Mouse (Mus musculus) MEL (cell line): ENCODE data around the gene Nfasc.

Experiments used
- BHLHE40 ChIP-seq: IDR thresholded peaks from 2 replicates; pipeline ENCODE4 v1.6.1; 2012; ENCODE audit warnings: low read depth, mild to moderate bottlenecking, inconsistent platforms, low read length, improper control_type of control experiment, borderline replicate concordance
- CHD1 ChIP-seq: IDR thresholded peaks from 2 replicates; pipeline ENCODE4 v1.6.1; 2012; ENCODE audit warnings: low read depth, mild to moderate bottlenecking, inconsistent platforms, low read length, improper control_type of control experiment
- CHD2 ChIP-seq: IDR thresholded peaks from 2 replicates; pipeline ENCODE4 v1.6.1; 2011; ENCODE audit warnings: low read length, improper control_type of control experiment
- CTCF ChIP-seq, 3 experiments: IDR thresholded peaks in 2 of 3; conservative IDR thresholded peaks in 1 of 3; 2 replicates each; pipeline ENCODE4 v1.5.1; 2011 to 2012; ENCODE audit warnings: low read length in 3 of 3, low read depth in 2 of 3, mild to moderate bottlenecking in 2 of 3, improper control_type of control experiment in 1 of 3, inconsistent platforms in 1 of 3, mixed read lengths in 1 of 3, moderate library complexity in 1 of 3; ENCODE audit not compliant: control insufficient read depth in 1 of 3, insufficient read depth in 1 of 3, poor library complexity in 1 of 3, severe bottlenecking in 1 of 3
- EP300 ChIP-seq, 2 experiments: IDR thresholded peaks; 2 replicates each; pipeline ENCODE4 v1.6.1; 2011; ENCODE audit warnings: improper control_type of control experiment in 2 of 2, low read length in 2 of 2, low read depth in 1 of 2, mild to moderate bottlenecking in 1 of 2
- MEF2A ChIP-seq: IDR thresholded peaks from 2 replicates; pipeline ENCODE4 v1.6.1; 2014; ENCODE audit warnings: low read depth, mild to moderate bottlenecking, inconsistent platforms, low read length, improper control_type of control experiment; ENCODE audit not compliant: poor library complexity, insufficient replicate concordance, severe bottlenecking; ENCODE audit errors: extremely low read depth
- MXI1 ChIP-seq: IDR thresholded peaks from 2 replicates; pipeline ENCODE4 v1.6.1; 2011; ENCODE audit warnings: mild to moderate bottlenecking, low read depth, low read length, improper control_type of control experiment
- POLR2A ChIP-seq, 2 experiments: IDR thresholded peaks; 2 replicates each; pipeline ENCODE4 v1.6.1; 2011 to 2012; ENCODE audit warnings: low read length in 2 of 2, mild to moderate bottlenecking in 2 of 2, control low read depth in 1 of 2, improper control_type of control experiment in 1 of 2, low read depth in 1 of 2, moderate library complexity in 1 of 2; ENCODE audit not compliant: control insufficient read depth in 1 of 2, insufficient read depth in 1 of 2, poor library complexity in 1 of 2
- RAD21 ChIP-seq: IDR thresholded peaks from 2 replicates; pipeline ENCODE4 v1.6.1; 2011; ENCODE audit warnings: mild to moderate bottlenecking, low read depth, low read length, improper control_type of control experiment
- TBP ChIP-seq: IDR thresholded peaks from 2 replicates; pipeline ENCODE4 v1.8.0; 2011; ENCODE audit warnings: low read depth, low read length, improper control_type of control experiment
- USF1 ChIP-seq: IDR thresholded peaks from 2 replicates; pipeline ENCODE4 v1.6.1; 2014; ENCODE audit warnings: low read depth, mild to moderate bottlenecking, inconsistent platforms, low read length, improper control_type of control experiment, moderate library complexity

- no peak for TF ChIP-seq POLR2A (IDR thresholded peaks at IDR 0.05; ENCODE audit: control insufficient read depth in 1 of 2, insufficient read depth in 1 of 2, low read depth in 1 of 2, low read length in 2 of 2, poor library complexity in 1 of 2)
- TF ChIP-seq CHD1 = no peak
- TF ChIP-seq RAD21 = no peak
- TF ChIP-seq CTCF (IDR thresholded peaks at IDR 0.05 in 2 of 3, conservative IDR thresholded peaks at IDR 0.05 in 1 of 3; ENCODE audit: control insufficient read depth in 1 of 3, insufficient read depth in 1 of 3, low read depth in 2 of 3, low read length in 3 of 3, poor library complexity in 1 of 3, severe bottlenecking in 1 of 3) = no peak
- TF ChIP-seq EP300 (IDR thresholded peaks at IDR 0.05; ENCODE audit: low read depth in 1 of 2, low read length in 2 of 2) = no peak
- no peak for TF ChIP-seq CHD2
- TF ChIP-seq TBP = no peak
- TF ChIP-seq BHLHE40 = no peak
- no peak for TF ChIP-seq MEF2A
- TF ChIP-seq MXI1 = no peak
- no peak for TF ChIP-seq USF1
These were observed 218.5 kb downstream of the Nfasc start for GRCm38 (mm10) chr1:132523048-132523447.
